In genomic region chr15:92287616-92288015, GRCm38 (mm10) we compare ENCODE assay signal across 28 mouse cellular contexts.
"Had no signal": no experiment of that assay in that cellular context is flagged by ENCODE, and none has a peak within 500 bp of the region (broad histone marks: within the 10 kb centered on the region; RNA-seq: fewer than 3 reads in every experiment).

No protein-coding gene starts in this region.

- H3K4me3 ChIP-seq: embryonic facial prominence, embryonic 10.5 days; embryonic facial prominence, embryonic 12.5 days; embryonic facial prominence, embryonic 13.5 days; embryonic facial prominence, embryonic 15.5 days; erythroblast, embryonic 14.5 days; forebrain, embryonic 10.5 days; forebrain, embryonic 12.5 days; forebrain, embryonic 13.5 days; forebrain, embryonic 15.5 days; gastrocnemius, adult 2 months; heart, adult 2 months had no signal

- ATAC-seq: forebrain, embryonic 13.5 days; forebrain, embryonic 14.5 days; forebrain, embryonic 15.5 days; forebrain, embryonic 16.5 days; forebrain, postnatal 0 days had no signal

- H3K4me1 ChIP-seq: embryonic facial prominence, embryonic 12.5 days; embryonic facial prominence, embryonic 15.5 days had no signal

- H3K9me3 ChIP-seq: embryonic facial prominence, embryonic 10.5 days; embryonic facial prominence, embryonic 12.5 days; embryonic facial prominence, embryonic 13.5 days; embryonic facial prominence, embryonic 15.5 days; forebrain, embryonic 10.5 days; forebrain, embryonic 12.5 days; forebrain, embryonic 13.5 days; forebrain, embryonic 15.5 days had no signal

- H3K27ac ChIP-seq: embryonic facial prominence, embryonic 10.5 days; embryonic facial prominence, embryonic 12.5 days; embryonic facial prominence, embryonic 13.5 days; embryonic facial prominence, embryonic 15.5 days; forebrain, embryonic 10.5 days; forebrain, embryonic 12.5 days; forebrain, embryonic 13.5 days; forebrain, embryonic 15.5 days; gastrocnemius, adult 2 months; heart, adult 2 months had no signal

- H3K4me2 ChIP-seq: embryonic facial prominence, embryonic 12.5 days; embryonic facial prominence, embryonic 13.5 days; embryonic facial prominence, embryonic 15.5 days; forebrain, embryonic 12.5 days; forebrain, embryonic 13.5 days; forebrain, embryonic 15.5 days had no signal

- H3K36me3 ChIP-seq: embryonic facial prominence, embryonic 10.5 days; embryonic facial prominence, embryonic 12.5 days; embryonic facial prominence, embryonic 13.5 days; embryonic facial prominence, embryonic 15.5 days; forebrain, embryonic 10.5 days; forebrain, embryonic 12.5 days; forebrain, embryonic 15.5 days had no signal

- H3K9ac ChIP-seq: embryonic facial prominence, embryonic 12.5 days; embryonic facial prominence, embryonic 13.5 days; embryonic facial prominence, embryonic 15.5 days; forebrain, embryonic 12.5 days; forebrain, embryonic 13.5 days; forebrain, embryonic 15.5 days; forebrain, postnatal 0 days had no signal

- DNase-seq: cerebellum, adult 2 months; cerebellum, adult 8-10 months; cerebellum, adult 9-10 months; cerebellum, adult 9-11 months; cerebellum, postnatal 10 days; cerebellum, postnatal 14 days; cerebellum, postnatal 25 days; cerebellum, postnatal 36 days; embryo, embryonic 11 days; forebrain, postnatal 0 days; gastrocnemius, adult 2 months; gastrocnemius, postnatal 10 days; gastrocnemius, postnatal 14 days; gastrocnemius, postnatal 25 days; gastrocnemius, postnatal 36 days; heart, adult 18-20 months; heart, adult 2 months had no signal

- H3K27me3 ChIP-seq: embryonic facial prominence, embryonic 12.5 days; embryonic facial prominence, embryonic 13.5 days; embryonic facial prominence, embryonic 15.5 days; forebrain, embryonic 12.5 days; forebrain, embryonic 13.5 days; forebrain, embryonic 15.5 days had no signal
